Mouse (Mus musculus): ENCODE data around the gene Dok1. TPM values are rescaled to one million over a fixed set of nuclear protein-coding genes. Genes with fewer than 3 reads are reported as not detected.

Dok1 gene
- polyA plus RNA-seq, 1 experiment from 2014 or later = 2.2 TPM

DNA sequence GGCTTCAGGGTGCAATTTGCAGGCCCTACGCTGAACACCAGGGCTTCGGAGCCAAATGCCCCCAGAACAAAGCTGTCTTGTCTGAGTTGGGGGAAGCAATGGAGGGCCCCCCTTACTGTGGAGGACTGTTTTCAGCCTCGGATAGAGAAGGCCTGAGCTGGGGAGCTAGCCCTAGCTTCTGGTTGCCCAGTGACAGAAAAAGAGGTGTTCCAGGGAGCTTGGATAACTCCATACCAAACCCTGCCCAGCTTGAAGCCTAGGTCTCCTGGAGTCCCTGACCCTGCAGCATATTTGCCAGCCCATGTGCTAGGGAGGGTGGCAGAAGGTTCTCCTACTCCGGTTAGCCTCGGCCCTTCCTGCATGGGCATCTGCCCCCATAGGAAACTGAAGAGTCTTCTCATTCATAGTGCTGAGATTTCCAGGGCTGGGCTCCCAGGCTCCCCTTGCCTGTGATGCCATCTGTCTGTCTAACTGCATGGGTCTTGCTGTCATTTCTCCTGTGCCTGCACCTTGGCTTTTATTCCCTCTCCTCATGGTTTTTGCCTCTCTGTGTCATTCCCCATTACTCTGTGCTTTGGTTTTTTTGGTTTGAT lies 1.3 kb upstream of the Dok1 start:
- Histone ChIP-seq H3K9ac (0 out of 2 replicates have a peak overlapping the region, but pooled peaks have one; percentile 44), H3K27ac (0 out of 2 replicates have a peak overlapping the region, but pooled peaks have one; percentile 39), H3K9me3 (ENCODE audit: control insufficient read depth, low read length) (no peaks in the 10 kb centered on the region), H3K36me3 (replicated peaks; ENCODE audit: control insufficient read depth, insufficient read depth) (no peaks in the 10 kb centered on the region), H3K4me2 (replicated peaks) (peak overlapping the region; percentile 67), H3K27me3 (ENCODE audit: control insufficient read depth, insufficient read depth, low read length) (peaks cover 43% of the 10 kb centered on the region), H3K4me3 (replicated peaks; ENCODE audit: low read length) (peak overlapping the region; percentile 38), H3K4me1 (replicated peaks; ENCODE audit: control insufficient read depth, insufficient read depth, low read length) (peaks cover 26% of the 10 kb centered on the region; the same call in 1 of the 2 replicates)
- DNase-seq (ENCODE audit: low spot score) = no peak
- 28% methylated on average over 5 of the region's 5 CpGs for WGBS
- ATAC-seq (ENCODE audit: low FRiP score) = no peak

GRCm38 (mm10) chr6:83032769-83033191 lies 491 bp downstream of the Dok1 start:
- peak; percentile 31 for DNase-seq (ENCODE audit: low spot score)
- Histone ChIP-seq H3K4me3 (replicated peaks; ENCODE audit: low read length) (peak overlapping the region; percentile 38), H3K4me2 (replicated peaks) (peak overlapping the region; percentile 67), H3K9me3 (ENCODE audit: control insufficient read depth, low read length) (no peaks in the 10 kb centered on the region), H3K27me3 (ENCODE audit: control insufficient read depth, insufficient read depth, low read length) (peaks cover 47% of the 10 kb centered on the region), H3K4me1 (replicated peaks; ENCODE audit: control insufficient read depth, insufficient read depth, low read length) (peaks cover 19% of the 10 kb centered on the region; the same call in 1 of the 2 replicates), H3K27ac (no peak overlapping the region), H3K9ac (peak overlapping the region; percentile 44), H3K36me3 (replicated peaks; ENCODE audit: control insufficient read depth, insufficient read depth) (no peaks in the 10 kb centered on the region)
- 1% methylated on average over 31 of the region's 31 CpGs for WGBS
- ATAC-seq (ENCODE audit: low FRiP score) = peak; percentile 41

DNA sequence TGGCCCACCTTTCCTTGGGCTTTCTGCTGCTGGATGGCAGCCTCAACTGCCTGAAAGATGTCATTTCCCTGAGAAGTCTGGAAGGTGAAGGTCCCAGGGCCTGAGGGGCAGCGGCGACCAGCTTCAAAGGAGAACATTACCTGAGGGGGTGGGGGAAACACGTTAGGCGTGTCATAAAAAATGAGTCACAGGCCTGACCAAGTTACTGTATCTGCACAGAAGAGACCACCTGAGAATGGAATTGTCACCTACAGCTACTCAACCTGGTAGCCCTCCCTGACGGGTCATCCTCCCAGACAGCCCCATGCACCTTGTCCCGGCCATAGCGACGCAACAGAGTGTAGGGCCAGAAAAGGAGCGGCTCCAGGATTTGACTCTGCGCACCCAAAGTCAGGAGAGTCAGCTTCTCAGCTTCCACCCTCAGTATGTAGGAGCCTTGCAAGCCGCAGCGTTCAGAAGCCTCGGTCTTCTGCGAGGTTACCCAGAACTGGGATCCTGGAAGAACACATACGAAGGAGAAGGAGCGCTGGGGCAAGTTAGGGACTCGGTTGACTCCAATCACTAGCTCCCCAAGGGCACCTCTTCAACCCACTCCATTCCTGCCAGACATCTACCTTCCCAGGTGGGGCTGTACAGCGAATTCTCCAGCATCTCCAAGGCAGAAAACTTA lies 1.2 kb downstream of the Dok1 start:
- H3K27ac ChIP-seq = no peak overlapping the region

GRCm38 (mm10) chr6:83031111-83031510 lies 2.2 kb downstream of the Dok1 start:
- no peak for DNase-seq (ENCODE audit: low spot score)

More for the DNA sequence above, 1.2 kb downstream of the Dok1 start:
- H3K36me3 ChIP-seq (replicated peaks; ENCODE audit: control insufficient read depth, insufficient read depth) = no peaks in the 10 kb centered on the region
- peak overlapping the region; percentile 38 for H3K4me3 ChIP-seq (replicated peaks; ENCODE audit: low read length)
- peak overlapping the region; percentile 44; the same call in 1 of the 2 replicates for H3K9ac ChIP-seq
- 13% methylated on average over 18 of the region's 18 CpGs for WGBS
- DNase-seq (ENCODE audit: low spot score) = no peak
- no peaks in the 10 kb centered on the region for H3K9me3 ChIP-seq (ENCODE audit: control insufficient read depth, low read length)
- ATAC-seq (ENCODE audit: low FRiP score) = no peak
- peaks cover 19% of the 10 kb centered on the region; the same call in 1 of the 2 replicates for H3K4me1 ChIP-seq (replicated peaks; ENCODE audit: control insufficient read depth, insufficient read depth, low read length)
- H3K27me3 ChIP-seq (ENCODE audit: control insufficient read depth, insufficient read depth, low read length) = peaks cover 47% of the 10 kb centered on the region
- H3K4me2 ChIP-seq (replicated peaks) = peak overlapping the region; percentile 67

DNA sequence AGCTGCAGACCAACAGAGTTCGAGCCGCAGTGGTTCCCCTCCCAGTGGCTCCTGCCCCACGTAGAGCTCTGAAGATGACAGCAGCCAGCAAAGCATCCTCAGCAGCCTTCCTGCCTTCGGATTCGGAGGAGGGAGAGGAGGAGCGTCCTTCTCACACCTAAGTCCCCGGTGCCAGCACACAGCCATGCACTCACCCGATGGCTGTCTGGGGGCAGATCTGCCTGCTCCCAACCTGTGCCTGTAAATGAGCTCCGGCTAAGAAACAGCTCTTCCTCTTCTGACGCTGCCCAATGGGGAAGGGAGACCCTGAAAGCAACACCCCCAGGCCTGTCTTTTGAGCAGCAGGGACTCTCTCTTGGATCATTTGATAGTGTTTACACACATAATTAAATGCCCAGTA lies 3.5 kb downstream of the Dok1 start:
- Histone ChIP-seq H3K27me3 (ENCODE audit: control insufficient read depth, insufficient read depth, low read length) (peaks cover 45% of the 10 kb centered on the region), H3K4me2 (replicated peaks) (no peak overlapping the region), H3K36me3 (replicated peaks; ENCODE audit: control insufficient read depth, insufficient read depth) (no peaks in the 10 kb centered on the region), H3K27ac (no peak overlapping the region), H3K4me3 (replicated peaks; ENCODE audit: low read length) (no peak overlapping the region), H3K9me3 (ENCODE audit: control insufficient read depth, low read length) (no peaks in the 10 kb centered on the region), H3K9ac (no peak overlapping the region), H3K4me1 (replicated peaks; ENCODE audit: control insufficient read depth, insufficient read depth, low read length) (peaks cover 19% of the 10 kb centered on the region; the same call in 1 of the 2 replicates)
- ATAC-seq (ENCODE audit: low FRiP score) (no peak), DNase-seq (ENCODE audit: low spot score) (no peak)
- WGBS = 20% methylated on average over 10 of the region's 10 CpGs

More at GRCm38 (mm10) chr6:83031111-83031510, 2.2 kb downstream of the Dok1 start:
- Histone ChIP-seq H3K4me1 (replicated peaks; ENCODE audit: control insufficient read depth, insufficient read depth, low read length) (peaks cover 19% of the 10 kb centered on the region; the same call in 1 of the 2 replicates), H3K36me3 (replicated peaks; ENCODE audit: control insufficient read depth, insufficient read depth) (no peaks in the 10 kb centered on the region), H3K9ac (no peak overlapping the region), H3K4me3 (replicated peaks; ENCODE audit: low read length) (no peak overlapping the region), H3K27me3 (ENCODE audit: control insufficient read depth, insufficient read depth, low read length) (peaks cover 47% of the 10 kb centered on the region), H3K4me2 (replicated peaks) (no peak overlapping the region), H3K27ac (no peak overlapping the region), H3K9me3 (ENCODE audit: control insufficient read depth, low read length) (no peaks in the 10 kb centered on the region)
- ATAC-seq (ENCODE audit: low FRiP score) = no peak
- WGBS = 58% methylated on average over 7 of the region's 7 CpGs

DNA sequence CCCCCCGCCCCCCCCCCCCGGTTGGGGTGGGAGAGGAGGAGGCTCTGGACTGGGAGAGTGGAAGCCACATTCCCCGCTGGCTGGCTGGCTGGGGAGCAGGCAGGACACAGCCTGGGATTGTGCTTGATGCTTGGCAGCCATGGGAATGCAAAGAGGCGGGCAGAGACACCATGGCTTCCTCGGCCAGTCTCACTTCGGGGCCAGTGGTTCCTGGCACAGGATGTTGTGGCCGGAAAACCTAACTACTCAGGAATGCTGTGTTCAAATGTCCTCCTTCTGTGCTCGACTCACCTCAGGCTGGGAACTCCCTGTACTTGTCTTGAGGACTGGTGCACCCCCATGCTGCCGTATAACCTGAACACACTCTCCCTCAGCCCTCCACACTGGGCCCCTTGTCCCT lies 5.6 kb downstream of the Dok1 start:
- 68% methylated on average over 7 of the region's 9 CpGs for WGBS
- H3K9me3 ChIP-seq (ENCODE audit: control insufficient read depth, low read length) = no peaks in the 10 kb centered on the region
- H3K27me3 ChIP-seq (ENCODE audit: control insufficient read depth, insufficient read depth, low read length) = peaks cover 24% of the 10 kb centered on the region
- H3K4me1 ChIP-seq (replicated peaks; ENCODE audit: control insufficient read depth, insufficient read depth, low read length) = peaks cover 6% of the 10 kb centered on the region; the same call in 1 of the 2 replicates
- H3K4me2 ChIP-seq (replicated peaks) = no peak overlapping the region
- H3K9ac ChIP-seq = no peak overlapping the region
- DNase-seq (ENCODE audit: low spot score) = no peak
- no peak overlapping the region for H3K4me3 ChIP-seq (replicated peaks; ENCODE audit: low read length)
- ATAC-seq (ENCODE audit: low FRiP score) = no peak
- no peaks in the 10 kb centered on the region for H3K36me3 ChIP-seq (replicated peaks; ENCODE audit: control insufficient read depth, insufficient read depth)
- H3K27ac ChIP-seq = no peak overlapping the region

- ATAC-seq (ENCODE audit: low FRiP score) (no peak), DNase-seq (ENCODE audit: low spot score) (no peak)
- WGBS = 67% methylated on average over 8 of the region's 8 CpGs
- no peak overlapping the region for H3K4me2 ChIP-seq (replicated peaks)
- H3K9me3 ChIP-seq (ENCODE audit: control insufficient read depth, low read length) = no peaks in the 10 kb centered on the region
- H3K9ac ChIP-seq = no peak overlapping the region
- no peaks in the 10 kb centered on the region for H3K36me3 ChIP-seq (replicated peaks; ENCODE audit: control insufficient read depth, insufficient read depth)
- H3K27ac ChIP-seq = no peak overlapping the region
- H3K27me3 ChIP-seq (ENCODE audit: control insufficient read depth, insufficient read depth, low read length) = peaks cover 20% of the 10 kb centered on the region
- H3K4me1 ChIP-seq (replicated peaks; ENCODE audit: control insufficient read depth, insufficient read depth, low read length) = 0 out of 2 replicates have a peak, but pooled peaks cover 3% of the 10 kb centered on the region
- H3K4me3 ChIP-seq (replicated peaks; ENCODE audit: low read length) = no peak overlapping the region
These were observed 6.0 kb downstream of the Dok1 start for GRCm38 (mm10) chr6:83027293-83027692.

GRCm38 (mm10) chr6:83025221-83025620 lies 8.1 kb downstream of the Dok1 start:
- H3K9ac ChIP-seq = no peak overlapping the region

DNA sequence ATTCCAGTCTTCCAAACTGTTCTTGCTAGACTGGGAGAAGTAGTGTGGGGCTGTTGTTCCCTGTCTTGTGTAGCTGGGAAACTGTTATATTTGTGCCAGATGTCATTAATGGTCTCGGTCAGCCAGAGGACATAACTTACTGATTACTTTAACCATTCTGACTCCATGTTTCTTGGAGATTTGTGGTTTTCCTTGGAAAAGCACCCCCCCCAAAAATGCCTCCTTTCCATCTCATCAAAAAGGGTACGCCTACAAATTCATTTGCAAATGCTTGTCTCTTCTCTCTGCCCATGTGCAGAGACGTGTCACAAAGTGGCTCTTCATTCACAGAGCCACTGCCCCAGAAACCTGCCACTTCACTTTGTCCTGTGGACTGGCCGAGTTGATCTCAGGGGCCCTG lies 8.8 kb downstream of the Dok1 start:
- ATAC-seq (ENCODE audit: low FRiP score) (no peak), DNase-seq (ENCODE audit: low spot score) (no peak)
- Histone ChIP-seq H3K4me3 (replicated peaks; ENCODE audit: low read length) (no peak overlapping the region), H3K9ac (no peak overlapping the region), H3K27me3 (ENCODE audit: control insufficient read depth, insufficient read depth, low read length) (peaks cover 4% of the 10 kb centered on the region; the same call in 1 of the 2 replicates), H3K27ac (no peak overlapping the region), H3K36me3 (replicated peaks; ENCODE audit: control insufficient read depth, insufficient read depth) (no peaks in the 10 kb centered on the region), H3K9me3 (ENCODE audit: control insufficient read depth, low read length) (no peaks in the 10 kb centered on the region), H3K4me1 (replicated peaks; ENCODE audit: control insufficient read depth, insufficient read depth, low read length) (no peaks in the 10 kb centered on the region), H3K4me2 (replicated peaks) (no peak overlapping the region)
- WGBS = 71% methylated on average over 4 of the region's 4 CpGs

More at GRCm38 (mm10) chr6:83025221-83025620, 8.1 kb downstream of the Dok1 start:
- Histone ChIP-seq H3K27me3 (ENCODE audit: control insufficient read depth, insufficient read depth, low read length) (peaks cover 4% of the 10 kb centered on the region; the same call in 1 of the 2 replicates), H3K4me2 (replicated peaks) (no peak overlapping the region), H3K36me3 (replicated peaks; ENCODE audit: control insufficient read depth, insufficient read depth) (no peaks in the 10 kb centered on the region), H3K27ac (no peak overlapping the region), H3K9me3 (ENCODE audit: control insufficient read depth, low read length) (no peaks in the 10 kb centered on the region), H3K4me1 (replicated peaks; ENCODE audit: control insufficient read depth, insufficient read depth, low read length) (no peaks in the 10 kb centered on the region), H3K4me3 (replicated peaks; ENCODE audit: low read length) (no peak overlapping the region)
- ATAC-seq (ENCODE audit: low FRiP score) (no peak), DNase-seq (ENCODE audit: low spot score) (no peak)
- WGBS = 100% methylated on average over 4 of the region's 4 CpGs
